Mouse (Mus musculus) kidney, embryonic 14.5 days (tissue): Measurements from ENCODE around the gene Ccdc191. TPM values are rescaled to one million over a fixed set of nuclear protein-coding genes. Genes with fewer than 3 reads are reported as not detected.

Source experiments
- ATAC-seq: fragments of 200-750 bp; cut with Nextera tagmentation; 2 replicates; pipeline ENCODE4 v1.8.0; 2017; ENCODE audit warnings: moderate number of reproducible peaks, mild to moderate bottlenecking, moderate TSS enrichment, moderate library complexity; ENCODE audit not compliant: low FRiP score, low TSS enrichment
- H3K27ac ChIP-seq: fragments of 300-500 bp; sonication (generic); 2 replicates; pipeline ENCODE4 v1.5.1; 2014; ENCODE audit warnings: low read depth, mild to moderate bottlenecking, low read length, moderate library complexity, mixed read lengths
- H3K27me3 ChIP-seq: fragments of 300-500 bp; sonication (generic); 2 replicates; pipeline ENCODE4 v1.6.1; 2014; ENCODE audit warnings: mild to moderate bottlenecking, low read length; ENCODE audit not compliant: control insufficient read depth, insufficient read depth
- H3K36me3 ChIP-seq: fragments of 300-500 bp; sonication (generic); 2 replicates; pipeline ENCODE4 v1.6.1; 2014; ENCODE audit warnings: low read length, mixed read lengths; ENCODE audit not compliant: control insufficient read depth, insufficient read depth
- H3K4me1 ChIP-seq: fragments of 300-500 bp; sonication (generic); 2 replicates; pipeline ENCODE4 v1.6.1; 2014; ENCODE audit warnings: low read length, mixed read lengths; ENCODE audit not compliant: control insufficient read depth, insufficient read depth
- H3K4me2 ChIP-seq: fragments of 300-500 bp; sonication (generic); replicated peaks from 2 replicates; pipeline ENCODE4 v1.6.1; 2014; ENCODE audit warnings: low read depth, mild to moderate bottlenecking, low read length
- H3K4me3 ChIP-seq: fragments of 300-500 bp; sonication (generic); 2 replicates; pipeline ENCODE4 v1.5.1; 2014; ENCODE audit warnings: mild to moderate bottlenecking, low read length
- H3K9ac ChIP-seq: fragments of 300-500 bp; sonication (generic); 2 replicates; pipeline ENCODE4 v1.6.1; 2014; ENCODE audit warnings: low read depth, mild to moderate bottlenecking, low read length, moderate library complexity
- H3K9me3 ChIP-seq: fragments of 300-500 bp; sonication (generic); 2 replicates; pipeline ENCODE4 v1.6.1; 2016; ENCODE audit warnings: low read length; ENCODE audit not compliant: control insufficient read depth
- WGBS: fragments of 180-500 bp; shearing (Covaris S2); extraction: QIAGEN DNeasy Blood & Tissue Kit; methylation state at CpG from one replicate; pipeline ENCODE4 v1.1.7; 2014; 5-methylcytosine and 5-hydroxymethylcytosine counted together
- polyA plus RNA-seq: library from polyadenylated mRNA; unstranded; fragments of >200 nt; fragmentation: Nextera tagmentation; extraction: Ambion mirVana; gene quantifications from 2 replicates; pipeline ENCODE4 v1.2.1, GENCODE M21; 2014

Ccdc191 gene
- polyA plus RNA-seq, 1 experiment from 2014 or later, result 16.0 TPM

DNA sequence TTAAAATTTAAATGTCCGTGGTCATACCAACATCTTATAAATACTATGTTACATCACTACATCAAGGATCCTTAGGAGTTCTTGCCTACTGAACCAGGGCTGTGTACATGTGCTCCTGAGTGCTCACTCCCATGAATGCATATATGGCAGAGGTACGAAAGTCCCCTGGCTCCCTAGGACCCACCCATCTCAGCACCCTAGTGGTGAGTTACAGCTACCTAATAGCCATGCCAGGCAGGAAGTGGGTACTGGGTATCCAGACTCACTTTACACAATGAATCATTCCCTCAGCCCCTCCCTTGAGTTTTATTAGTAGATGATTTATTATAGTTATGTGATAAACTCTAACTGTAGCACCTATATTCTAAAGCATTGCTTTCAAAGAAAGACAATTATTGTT, 7.3 kb upstream of the Ccdc191 start:
- 0 out of 2 replicates have a peak, but pooled peaks have one; percentile 52 for ATAC-seq
- H3K4me3 ChIP-seq, result no peak overlapping the region
- 87% methylated on average over 2 of the region's 2 CpGs for WGBS
- H3K27me3 ChIP-seq, result no peaks in the 10 kb centered on the region
- H3K36me3 ChIP-seq, result peaks cover 24% of the 10 kb centered on the region
- H3K4me2 ChIP-seq, result no peak overlapping the region
- no peaks in the 10 kb centered on the region for H3K4me1 ChIP-seq
- H3K27ac ChIP-seq, result no peak overlapping the region
- H3K9me3 ChIP-seq, result no peaks in the 10 kb centered on the region
- H3K9ac ChIP-seq, result no peak overlapping the region

GRCm38 (mm10) chr16:43890005-43890336, 371 bp downstream of the Ccdc191 start:
- 0% methylated on average over 9 of the region's 9 CpGs for WGBS
- Histone ChIP-seq H3K36me3 (no peaks in the 10 kb centered on the region), H3K27ac (peak overlapping the region; percentile 12; the same call in 1 of the 2 replicates), H3K4me1 (peaks cover 5% of the 10 kb centered on the region; the same call in 1 of the 2 replicates), H3K27me3 (no peaks in the 10 kb centered on the region), H3K9me3 (no peaks in the 10 kb centered on the region), H3K4me2 (peak overlapping the region; percentile 61), H3K4me3 (peak overlapping the region; percentile 51), H3K9ac (peak overlapping the region; percentile 61)
- peak; percentile 98 for ATAC-seq

GRCm38 (mm10) chr16:43890747-43891336, 1.2 kb downstream of the Ccdc191 start:
- 85% methylated on average over 4 of the region's 4 CpGs for WGBS
- Histone ChIP-seq H3K4me1 (peaks cover 5% of the 10 kb centered on the region; the same call in 1 of the 2 replicates), H3K36me3 (no peaks in the 10 kb centered on the region), H3K27ac (no peak overlapping the region), H3K27me3 (no peaks in the 10 kb centered on the region), H3K9me3 (no peaks in the 10 kb centered on the region), H3K4me3 (no peak overlapping the region), H3K9ac (peak overlapping the region; percentile 61; the same call in 1 of the 2 replicates), H3K4me2 (peak overlapping the region; percentile 61)
- no peak for ATAC-seq

DNA sequence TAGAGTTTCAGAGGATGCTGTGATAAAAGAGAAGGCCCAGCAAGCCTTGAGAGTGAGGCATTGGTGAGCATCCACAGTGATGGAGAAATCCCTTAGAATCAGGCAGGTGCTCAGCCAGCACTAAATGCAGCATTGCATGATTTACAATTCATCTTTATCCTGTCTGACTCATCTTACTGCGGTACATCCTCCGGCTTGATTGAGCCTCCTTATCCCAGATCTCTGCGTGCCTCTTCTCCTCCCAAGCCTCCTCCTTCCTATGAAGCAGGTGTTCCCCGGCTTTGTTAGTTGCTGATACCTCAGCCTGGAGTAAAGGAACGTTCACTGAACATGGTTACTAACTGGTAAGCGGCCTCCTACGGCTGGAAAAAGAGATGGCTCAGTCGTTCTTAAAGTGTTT, 4.9 kb downstream of the Ccdc191 start:
- ATAC-seq, result no peak
- Histone ChIP-seq H3K4me3 (no peak overlapping the region), H3K27me3 (no peaks in the 10 kb centered on the region), H3K27ac (no peak overlapping the region), H3K36me3 (no peaks in the 10 kb centered on the region), H3K9ac (no peak overlapping the region), H3K4me2 (no peak overlapping the region), H3K9me3 (no peaks in the 10 kb centered on the region), H3K4me1 (no peaks in the 10 kb centered on the region)
- WGBS, result 91% methylated on average over 8 of the region's 8 CpGs

DNA sequence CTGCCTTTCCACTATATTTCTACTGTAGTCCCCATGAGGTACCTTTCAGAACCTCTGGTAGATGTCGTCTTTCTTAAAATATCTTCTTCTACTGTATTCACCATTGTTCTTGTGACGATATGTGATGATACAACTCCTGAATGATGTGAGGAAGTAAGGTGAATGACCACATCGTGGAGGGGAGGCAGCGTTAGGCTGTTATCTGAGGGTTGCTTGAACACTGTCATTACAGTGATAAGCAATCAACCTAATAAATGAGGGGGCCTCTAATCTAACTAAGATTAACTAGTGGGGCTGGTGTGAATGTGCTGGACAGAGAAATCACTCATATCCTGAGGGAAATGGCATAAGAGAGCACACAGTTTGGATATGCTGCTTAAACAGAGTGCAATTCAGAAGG, 10.5 kb downstream of the Ccdc191 start:
- Histone ChIP-seq H3K27ac (no peak overlapping the region), H3K9ac (no peak overlapping the region), H3K9me3 (no peaks in the 10 kb centered on the region), H3K27me3 (no peaks in the 10 kb centered on the region), H3K4me1 (no peaks in the 10 kb centered on the region), H3K4me3 (no peak overlapping the region), H3K36me3 (no peaks in the 10 kb centered on the region), H3K4me2 (no peak overlapping the region)
- no peak for ATAC-seq
- 88% methylated on average over 4 of the region's 4 CpGs for WGBS

GRCm38 (mm10) chr16:43900571-43900970, 11.0 kb downstream of the Ccdc191 start:
- Histone ChIP-seq H3K36me3 (no peaks in the 10 kb centered on the region), H3K9me3 (no peaks in the 10 kb centered on the region), H3K27me3 (no peaks in the 10 kb centered on the region), H3K27ac (no peak overlapping the region), H3K4me1 (no peaks in the 10 kb centered on the region), H3K4me2 (no peak overlapping the region), H3K4me3 (no peak overlapping the region), H3K9ac (no peak overlapping the region)
- ATAC-seq, result no peak

DNA sequence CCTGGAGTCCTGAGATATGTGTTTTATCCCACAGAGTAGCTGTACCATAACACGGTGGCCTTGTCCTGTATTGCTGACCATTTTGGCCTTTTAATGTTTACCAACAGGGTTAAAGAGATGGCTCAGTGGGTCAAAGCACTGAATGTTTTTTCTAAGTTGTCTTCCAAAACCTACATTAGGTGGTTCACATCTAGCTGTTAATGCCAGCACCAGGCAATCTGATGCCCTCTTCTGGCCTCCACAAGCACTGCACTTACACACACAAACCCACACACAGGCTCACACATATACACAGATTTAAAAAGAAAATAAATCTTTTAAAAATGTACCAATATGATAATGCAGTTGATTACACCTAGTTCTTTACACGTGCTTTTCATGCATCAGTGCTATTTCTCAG, 19.3 kb downstream of the Ccdc191 start:
- Histone ChIP-seq H3K4me1 (no peaks in the 10 kb centered on the region), H3K9ac (no peak overlapping the region), H3K4me3 (no peak overlapping the region), H3K27me3 (no peaks in the 10 kb centered on the region), H3K27ac (no peak overlapping the region), H3K36me3 (peaks cover 7% of the 10 kb centered on the region; the same call in 1 of the 2 replicates), H3K9me3 (no peaks in the 10 kb centered on the region), H3K4me2 (no peak overlapping the region)
- ATAC-seq, result no peak
- WGBS, result 89% methylated on average over 2 of the region's 2 CpGs

- H3K4me3 ChIP-seq, result no peak overlapping the region
- H3K4me1 ChIP-seq, result no peaks in the 10 kb centered on the region
- H3K27me3 ChIP-seq, result no peaks in the 10 kb centered on the region
- ATAC-seq, result no peak
- H3K9me3 ChIP-seq, result no peaks in the 10 kb centered on the region
- H3K27ac ChIP-seq, result no peak overlapping the region
- H3K9ac ChIP-seq, result no peak overlapping the region
- no peaks in the 10 kb centered on the region for H3K36me3 ChIP-seq
- H3K4me2 ChIP-seq, result no peak overlapping the region
- WGBS, result 90% methylated on average over 3 of the region's 3 CpGs
These were observed 29.3 kb downstream of the Ccdc191 start for GRCm38 (mm10) chr16:43918867-43919266.

GRCm38 (mm10) chr16:43922024-43922423, 32.4 kb downstream of the Ccdc191 start:
- Histone ChIP-seq H3K9me3 (no peaks in the 10 kb centered on the region), H3K4me1 (no peaks in the 10 kb centered on the region), H3K9ac (no peak overlapping the region), H3K4me2 (no peak overlapping the region), H3K4me3 (no peak overlapping the region), H3K36me3 (no peaks in the 10 kb centered on the region), H3K27ac (no peak overlapping the region), H3K27me3 (no peaks in the 10 kb centered on the region)
- 83% methylated on average over 2 of the region's 2 CpGs for WGBS
- no peak for ATAC-seq
